Mouse (Mus musculus): ENCODE data around the gene Klk10. TPM values are rescaled to one million over a fixed set of nuclear protein-coding genes. Genes with fewer than 3 reads are reported as not detected.
A peak's percentile ranks its signal among the peaks of the same experiment; 100 is the strongest.

Klk10 gene
- total RNA-seq, 1 experiment from 2014 or later, result not detected

GRCm38 (mm10) chr7:43796355-43796754 lies 15.5 kb downstream of the Klk10 start:
- no peak for DNase-seq

GRCm38 (mm10) chr7:43797333-43797769 lies 16.5 kb downstream of the Klk10 start, which contains the start of gene Klk8:
Gene Klk8 (plus strand): TSS chr7:43797577.
- peak; percentile 23 for DNase-seq

- DNase-seq, result no peak
Measured at GRCm38 (mm10) chr7:43797844-43798462, 17.1 kb downstream of the Klk10 start.

GRCm38 (mm10) chr7:43799876-43800275 lies 19.0 kb downstream of the Klk10 start:
- DNase-seq, result no peak

- DNase-seq, result no peak
Measured at GRCm38 (mm10) chr7:43810994-43811393, 30.2 kb downstream of the Klk10 start, which contains the start of gene Klk7. Gene Klk7 (plus strand): TSS chr7:43811294.

- no peak for DNase-seq
Measured at GRCm38 (mm10) chr7:43815211-43815610, 34.4 kb downstream of the Klk10 start.

GRCm38 (mm10) chr7:43816746-43817145 lies 35.9 kb downstream of the Klk10 start:
- DNase-seq, result no peak

- DNase-seq, result no peak
Measured at GRCm38 (mm10) chr7:43821581-43821980, 40.7 kb downstream of the Klk10 start.

- DNase-seq, result no peak
Measured at GRCm38 (mm10) chr7:43824199-43824598, 43.4 kb downstream of the Klk10 start, which contains the start of gene Klk6. Gene Klk6 (plus strand): TSS chr7:43824499.

GRCm38 (mm10) chr7:43826056-43826455 lies 45.2 kb downstream of the Klk10 start:
- DNase-seq, result no peak

- DNase-seq, result no peak
Measured at GRCm38 (mm10) chr7:43827706-43828105, 46.9 kb downstream of the Klk10 start.

- no peak for DNase-seq
Measured at GRCm38 (mm10) chr7:43829006-43829405, 48.2 kb downstream of the Klk10 start.

Other genes with a start within 250 kb of the Klk10 start
- 2.7 and 5.3 TPM in 2 replicates for gene Cd33, start 236.6 kb upstream of the Klk10 start, total RNA-seq (2021)
- gene Zfp658, start 218.8 kb upstream of the Klk10 start, total RNA-seq (2021), result 2.2 and 3.2 TPM in 2 replicates
- 11.9 and 16.9 TPM in 2 replicates for gene Zfp719, start 201.4 kb upstream of the Klk10 start, total RNA-seq (2021)
- gene Zfp819, start 173.9 kb upstream of the Klk10 start, total RNA-seq (2021), result not detected in 2 replicates
- 0.22 TPM in 1 of 2 replicates, not detected in the other for gene Ceacam18, start 146.3 kb upstream of the Klk10 start, total RNA-seq (2021)
- 1.1 and 1.4 TPM in 2 replicates for gene Siglece, start 120.9 kb upstream of the Klk10 start, total RNA-seq (2021)
- gene Ctu1, start 109.0 kb upstream of the Klk10 start, total RNA-seq (2021), result 9.3 and 10.1 TPM in 2 replicates
- not detected in 2 replicates for gene Klk14, start 90.6 kb upstream of the Klk10 start, total RNA-seq (2021)
- not detected in 2 replicates for gene Klk13, start 68.5 kb upstream of the Klk10 start, total RNA-seq (2021)
- not detected in 2 replicates for gene Klk12, start 12.1 kb upstream of the Klk10 start, total RNA-seq (2021)
- gene Klk11, start 6.4 kb upstream of the Klk10 start, total RNA-seq (2021), result not detected in 2 replicates
- not detected in 2 replicates for gene Klk9, start 10.9 kb downstream of the Klk10 start, total RNA-seq (2021)
- 5.0 and 7.3 TPM in 2 replicates for gene Klk8, start 16.5 kb downstream of the Klk10 start, total RNA-seq (2021)
- not detected in 2 replicates for gene Klk7, start 30.3 kb downstream of the Klk10 start, total RNA-seq (2021)
- not detected in 2 replicates for gene Klk6, start 43.5 kb downstream of the Klk10 start, total RNA-seq (2021)
- gene Klk5, start 60.9 kb downstream of the Klk10 start, total RNA-seq (2021), result not detected in 2 replicates
- gene Klk4, start 100.1 kb downstream of the Klk10 start, total RNA-seq (2021), result not detected in 2 replicates
- not detected in 2 replicates for gene Klk15, start 152.7 kb downstream of the Klk10 start, total RNA-seq (2021)
- gene Klk1b8, start 169.6 kb downstream of the Klk10 start, total RNA-seq (2021), result not detected in 2 replicates
- gene Klk1b1, start 185.7 kb downstream of the Klk10 start, total RNA-seq (2021), result not detected in 2 replicates
- gene Klk1b9, start 195.0 kb downstream of the Klk10 start, total RNA-seq (2021), result not detected in 2 replicates
- not detected in 2 replicates for gene Klk1b11, start 214.8 kb downstream of the Klk10 start, total RNA-seq (2021)
- gene Klk1b26, start 231.1 kb downstream of the Klk10 start, total RNA-seq (2021), result not detected in 2 replicates